Mouse (Mus musculus) liver, adult 2 months (tissue): ENCODE data around the gene Cdh23.

Source experiments
- CTCF ChIP-seq: fragments of 200-500 bp; IDR thresholded peaks from 2 replicates; pipeline ENCODE4 v1.5.1; 2011; ENCODE audit warnings: low read depth, low read length, control low read depth
- POLR2A ChIP-seq: fragments of 200-500 bp; IDR thresholded peaks from 2 replicates; pipeline ENCODE4 v1.6.1; 2011; ENCODE audit warnings: low read length, control low read depth; ENCODE audit not compliant: insufficient read depth; ENCODE audit errors: extremely low read depth

DNA sequence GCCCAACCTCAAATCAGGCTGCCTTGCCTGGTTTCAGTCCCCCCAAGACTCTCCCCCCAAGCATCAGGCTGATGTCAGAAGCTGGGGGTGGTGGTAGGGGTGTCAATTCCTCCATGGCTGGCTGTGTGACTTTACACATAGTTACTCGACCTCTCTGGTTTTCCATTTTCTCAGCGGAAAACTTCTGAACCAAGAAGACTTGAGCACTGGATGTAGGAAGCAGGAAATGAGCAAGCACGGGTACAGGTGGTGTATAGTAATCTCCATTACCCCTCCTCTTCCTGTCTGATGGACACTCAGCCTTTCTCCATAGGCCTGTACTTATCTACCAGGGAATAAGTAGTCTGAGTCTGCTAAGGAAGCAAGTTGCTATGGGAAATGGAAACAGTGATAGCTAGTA lies 316.1 kb downstream of the Cdh23 start:
- TF ChIP-seq POLR2A = no peak
- TF ChIP-seq CTCF = no peak
